Mouse (Mus musculus): ENCODE data around the gene Rdh16. TPM values are rescaled to one million over a fixed set of nuclear protein-coding genes. Genes with fewer than 3 reads are reported as not detected.

Rdh16 gene
- 0.13 TPM in 2 replicates for polyA plus RNA-seq (2012; rRNA removed; ENCODE audit: low replicate concordance)

GRCm38 (mm10) chr10:127800891-127801290, at the start of gene Rdh16:
TSS of gene Rdh16 (plus strand) at chr10:127801152.

GRCm38 (mm10) chr10:127751548-127751947, 49.4 kb upstream of the Rdh16 start, which contains the start of gene Gpr182:
TSS of gene Gpr182 (minus strand) at chr10:127751732.

DNA sequence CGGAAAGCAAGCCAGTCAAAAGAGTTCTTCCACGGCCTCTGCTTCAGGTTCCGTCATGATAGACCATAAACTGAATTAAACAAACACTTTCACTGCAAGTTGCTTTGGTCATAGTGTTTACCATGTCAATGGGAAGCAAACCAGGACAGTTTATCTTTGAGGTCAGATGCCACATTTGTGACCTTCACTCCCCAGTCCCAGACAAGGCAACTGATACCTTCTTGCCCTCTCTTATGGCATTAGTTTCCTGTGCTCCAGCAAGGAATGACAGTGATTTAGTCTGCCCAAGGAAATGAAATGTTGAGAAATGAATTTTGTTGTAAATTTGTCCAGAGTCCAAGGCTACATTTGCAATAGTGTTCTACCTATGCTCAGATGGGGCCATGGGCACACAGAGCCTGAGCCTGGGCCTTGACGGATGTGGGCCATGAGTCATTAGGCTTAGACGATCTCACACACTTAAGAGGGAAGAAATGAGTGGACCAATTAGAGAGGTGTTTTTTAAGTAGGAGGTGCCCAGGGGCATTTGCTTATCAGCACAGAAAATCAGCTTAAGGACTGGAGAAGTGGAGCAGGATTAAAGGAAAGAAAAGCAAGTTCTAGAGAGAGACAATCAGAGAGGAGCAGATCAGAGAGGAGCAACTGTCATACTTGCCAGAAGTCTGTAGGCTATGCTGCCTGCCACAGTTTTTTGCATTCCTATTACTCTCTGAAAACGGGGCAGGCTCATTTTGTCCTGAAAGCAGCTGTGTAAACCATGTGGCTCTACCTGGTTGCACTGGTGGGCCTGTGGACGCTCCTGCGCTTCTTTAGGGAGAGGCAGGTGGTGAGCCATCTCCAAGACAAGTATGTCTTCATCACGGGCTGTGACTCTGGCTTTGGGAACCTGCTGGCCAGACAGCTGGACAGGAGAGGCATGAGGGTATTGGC, 41.5 kb upstream of the Rdh16 start, which contains the start of the genes Rdh1 and Rdh16f1:
Gene Rdh1, plus strand, starts transcription at position 541 of the 930 bp plus-strand sequence.
Gene Rdh16f1, plus strand, starts transcription at position 607 of the 930 bp plus-strand sequence.

DNA sequence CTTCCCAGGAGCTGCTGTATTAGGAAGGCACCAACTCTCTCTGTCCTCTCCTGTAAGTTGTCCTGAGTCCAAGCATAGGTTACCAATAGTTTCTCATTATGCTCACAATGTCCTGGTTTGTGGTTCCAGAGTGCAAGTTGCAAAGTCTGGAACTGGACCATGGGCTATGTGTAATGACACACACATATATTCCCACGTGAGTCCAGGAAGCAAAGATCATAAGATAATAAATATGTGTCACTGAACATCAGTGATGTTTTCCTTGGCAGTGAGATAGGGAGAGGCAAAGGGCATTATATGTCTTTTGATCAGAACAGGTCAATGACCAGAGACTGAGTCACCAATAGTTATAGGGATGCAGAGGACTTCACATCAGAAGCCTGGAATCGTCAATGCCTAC, 24.9 kb upstream of the Rdh16 start, which contains the start of gene Rdh9:
Gene Rdh9, plus strand, starts transcription at position 376 of the 400 bp plus-strand sequence.

DNA sequence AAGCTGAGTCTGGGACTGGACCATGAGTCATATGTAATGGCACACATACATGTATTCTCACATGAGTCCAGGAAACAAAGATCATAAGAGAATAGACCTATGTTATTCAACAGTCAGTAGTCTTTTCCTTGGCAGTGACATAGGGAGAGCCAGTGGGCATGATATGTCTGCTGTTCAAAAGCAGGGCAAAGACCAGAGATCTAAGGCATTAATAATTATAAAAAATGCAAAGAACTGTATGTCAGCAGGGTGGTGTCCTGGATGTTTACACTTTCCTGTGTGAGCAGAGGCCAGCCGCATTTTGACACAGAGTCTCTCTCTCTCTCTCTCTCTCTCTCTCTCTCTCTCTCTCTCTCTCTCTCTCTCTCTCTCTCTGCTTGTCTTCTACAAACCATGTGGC, 48.7 kb downstream of the Rdh16 start, which contains the start of gene Rdh19:
Gene Rdh19, plus strand, starts transcription at position 301 of the 400 bp plus-strand sequence.

DNA sequence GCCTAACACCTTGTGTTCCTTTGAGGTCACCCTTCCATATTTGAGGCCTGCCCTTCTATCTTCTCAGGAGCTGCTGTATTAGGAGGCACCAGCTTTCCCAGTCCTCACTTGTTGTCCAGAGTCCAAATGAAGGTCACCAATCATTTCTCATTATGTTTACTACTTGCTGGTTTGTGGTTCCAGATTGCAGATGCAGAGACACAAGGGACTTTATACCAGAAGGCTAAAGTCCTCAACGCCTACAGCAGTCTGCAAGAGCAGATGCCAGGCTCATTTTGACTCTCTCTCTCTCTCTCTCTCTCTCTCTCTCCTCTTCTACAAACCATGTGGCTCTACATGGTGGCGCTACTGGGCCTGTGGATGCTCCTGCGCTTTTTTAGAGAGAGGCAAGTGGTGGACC, 65.3 kb downstream of the Rdh16 start, which contains the start of gene Rdh16f2:
Gene Rdh16f2, plus strand, starts transcription at position 243 of the 400 bp plus-strand sequence.

GRCm38 (mm10) chr10:127888605-127889004, 87.7 kb downstream of the Rdh16 start, which contains the start of gene Rdh7:
TSS of gene Rdh7 (minus strand) at chr10:127888817.

Other genes starting within 250 kb of the Rdh16 start
- 145 and 233 TPM in 2 replicates for gene Lrp1, start 180.0 kb upstream of the Rdh16 start, polyA plus RNA-seq (2012; rRNA removed; ENCODE audit: low replicate concordance)
- gene Stat6, start 158.2 kb upstream of the Rdh16 start, polyA plus RNA-seq (2012; rRNA removed; ENCODE audit: low replicate concordance) = 105 and 131 TPM in 2 replicates
- 2.1 and 4.4 TPM in 2 replicates for gene Nemp1, start 134.3 kb upstream of the Rdh16 start, polyA plus RNA-seq (2012; rRNA removed; ENCODE audit: low replicate concordance)
- 25.9 and 51.9 TPM in 2 replicates for gene Nab2, start 132.6 kb upstream of the Rdh16 start, polyA plus RNA-seq (2012; rRNA removed; ENCODE audit: low replicate concordance)
- 0.23 and 0.26 TPM in 2 replicates for gene Myo1a, start 96.0 kb upstream of the Rdh16 start, polyA plus RNA-seq (2012; rRNA removed; ENCODE audit: low replicate concordance)
- gene Tac2, start 76.7 kb upstream of the Rdh16 start, polyA plus RNA-seq (2012; rRNA removed; ENCODE audit: low replicate concordance) = not detected in 2 replicates
- gene Zbtb39, start 61.6 kb upstream of the Rdh16 start, polyA plus RNA-seq (2012; rRNA removed; ENCODE audit: low replicate concordance) = 5.9 and 7.3 TPM in 2 replicates
- 14.4 and 16.8 TPM in 2 replicates for gene Gpr182, start 49.4 kb upstream of the Rdh16 start, polyA plus RNA-seq (2012; rRNA removed; ENCODE audit: low replicate concordance)
- 0.08 and 0.27 TPM in 2 replicates for gene Rdh1, start 41.4 kb upstream of the Rdh16 start, polyA plus RNA-seq (2012; rRNA removed; ENCODE audit: low replicate concordance)
- gene Rdh16f1, start 41.4 kb upstream of the Rdh16 start, polyA plus RNA-seq (2012; rRNA removed; ENCODE audit: low replicate concordance) = 0.12 and 0.85 TPM in 2 replicates
- gene Rdh9, start 24.8 kb upstream of the Rdh16 start, polyA plus RNA-seq (2012; rRNA removed; ENCODE audit: low replicate concordance) = 0.37 TPM in 1 of 2 replicates, not detected in the other
- gene Rdh19, start 48.8 kb downstream of the Rdh16 start, polyA plus RNA-seq (2012; rRNA removed; ENCODE audit: low replicate concordance) = not detected in 2 replicates
- 0.10 TPM in 1 of 2 replicates, not detected in the other for gene Rdh16f2, start 65.3 kb downstream of the Rdh16 start, polyA plus RNA-seq (2012; rRNA removed; ENCODE audit: low replicate concordance)
- 1.9 TPM in 1 of 2 replicates, not detected in the other for gene Rdh7, start 87.7 kb downstream of the Rdh16 start, polyA plus RNA-seq (2012; rRNA removed; ENCODE audit: low replicate concordance)
- 0.07 and 0.30 TPM in 2 replicates for gene Sdr9c7, start 97.4 kb downstream of the Rdh16 start, polyA plus RNA-seq (2012; rRNA removed; ENCODE audit: low replicate concordance)
- gene Hsd17b6, start 206.5 kb downstream of the Rdh16 start, polyA plus RNA-seq (2012; rRNA removed; ENCODE audit: low replicate concordance) = 0.48 TPM in 1 of 2 replicates, not detected in the other
- gene Prim1, start 214.0 kb downstream of the Rdh16 start, polyA plus RNA-seq (2012; rRNA removed; ENCODE audit: low replicate concordance) = 1.6 and 3.1 TPM in 2 replicates
- 125 and 131 TPM in 2 replicates for gene Naca, start 234.4 kb downstream of the Rdh16 start, polyA plus RNA-seq (2012; rRNA removed; ENCODE audit: low replicate concordance)